Mouse (Mus musculus) limb, embryonic 14.5 days (tissue): ENCODE data around the gene C77080. TPM values are rescaled to one million over a fixed set of nuclear protein-coding genes. Genes with fewer than 3 reads are reported as not detected.

Experiments
- ATAC-seq: fragments of 200-750 bp; cut with Nextera tagmentation; 2 replicates; pipeline ENCODE4 v1.8.0; 2017; ENCODE audit warnings: low read depth, moderate number of reproducible peaks, moderate TSS enrichment; ENCODE audit not compliant: low FRiP score
- DNase-seq: peaks from one replicate; pipeline ENCODE4 v3.0.0-alpha.2; 2015; ENCODE audit warnings: low spot score
- H3K27ac ChIP-seq: fragments of 300-500 bp; sonication (generic); replicated peaks from 2 replicates; pipeline ENCODE4 v1.5.1; 2014; ENCODE audit warnings: low read depth, mild to moderate bottlenecking, low read length, moderate library complexity, mixed read lengths
- H3K27me3 ChIP-seq: fragments of 300-500 bp; sonication (generic); 2 replicates; pipeline ENCODE4 v1.6.1; 2014; ENCODE audit warnings: low read length, mixed read lengths; ENCODE audit not compliant: control insufficient read depth, insufficient read depth
- H3K36me3 ChIP-seq: fragments of 300-500 bp; sonication (generic); 2 replicates; pipeline ENCODE4 v1.6.1; 2014; ENCODE audit warnings: mild to moderate bottlenecking, low read length, moderate library complexity, mixed read lengths; ENCODE audit not compliant: control insufficient read depth, insufficient read depth
- H3K4me1 ChIP-seq: fragments of 300-500 bp; sonication (generic); 2 replicates; pipeline ENCODE4 v1.6.1; 2014; ENCODE audit warnings: antibody characterized with exemption, low read length, mixed read lengths; ENCODE audit not compliant: control insufficient read depth, insufficient read depth
- H3K4me2 ChIP-seq: fragments of 300-500 bp; sonication (generic); replicated peaks from 2 replicates; pipeline ENCODE4 v1.6.1; 2014; ENCODE audit warnings: low read depth, mild to moderate bottlenecking, low read length, moderate library complexity; ENCODE audit not compliant: severe bottlenecking
- H3K4me3 ChIP-seq: fragments of 300-500 bp; sonication (generic); replicated peaks from 2 replicates; pipeline ENCODE4 v1.5.1; 2014; ENCODE audit warnings: low read length
- H3K9ac ChIP-seq: fragments of 300-500 bp; sonication (generic); 2 replicates; pipeline ENCODE4 v1.6.1; 2014; ENCODE audit warnings: mild to moderate bottlenecking, low read depth, low read length, moderate library complexity; ENCODE audit not compliant: severe bottlenecking
- H3K9me3 ChIP-seq: fragments of 300-500 bp; sonication (generic); 2 replicates; pipeline ENCODE4 v1.6.1; 2016; ENCODE audit warnings: low read length; ENCODE audit not compliant: control insufficient read depth
- POLR2A ChIP-seq: fragments of 200-500 bp; IDR thresholded peaks from 2 replicates; pipeline ENCODE4 v1.8.0; 2012; ENCODE audit warnings: inconsistent platforms, mild to moderate bottlenecking, moderate library complexity, borderline replicate concordance; ENCODE audit not compliant: insufficient read depth, insufficient read length; ENCODE audit errors: extremely low read depth
- WGBS: fragments of 180-500 bp; shearing (Covaris S2); extraction: QIAGEN DNeasy Blood & Tissue Kit; methylation state at CpG from one replicate; pipeline ENCODE4 v1.1.7; 2014; 5-methylcytosine and 5-hydroxymethylcytosine counted together
- polyA plus RNA-seq, 2 experiments: library from polyadenylated mRNA; depleted of rRNA in 1 of 2; stranded (reverse) in 1 of 2; unstranded in 1 of 2; fragments of >200 nt; fragmentation: Nextera tagmentation in 1 of 2; extraction: Ambion mirVana in 1 of 2; gene quantifications; 2 replicates each; pipeline versions ENCODE4 v1.2.1 to v1.2.3; 2012 to 2014

Gene C77080
- polyA plus RNA-seq, 2 experiments, result 7.6 to 17.1 TPM

- ATAC-seq, result 0 out of 2 replicates have a peak, but pooled peaks have one; percentile 19
- H3K27me3 ChIP-seq, result no peaks in the 10 kb centered on the region
- 26% methylated on average over 5 of the region's 5 CpGs for WGBS
- H3K4me3 ChIP-seq, result no peak overlapping the region
- H3K4me1 ChIP-seq, result no peaks in the 10 kb centered on the region
- no peak overlapping the region for H3K27ac ChIP-seq
- no peak for TF ChIP-seq POLR2A
- DNase-seq, result peak; percentile 61
- H3K36me3 ChIP-seq, result no peaks in the 10 kb centered on the region
- H3K9ac ChIP-seq, result no peak overlapping the region
- no peaks in the 10 kb centered on the region for H3K9me3 ChIP-seq
- H3K4me2 ChIP-seq, result no peak overlapping the region
Observed at GRCm38 (mm10) chr4:129272756-129273046, 11.5 kb upstream of the C77080 start.

GRCm38 (mm10) chr4:129271991-129272755 is 11.0 kb upstream of the C77080 start:
- no peaks in the 10 kb centered on the region for H3K27me3 ChIP-seq
- H3K9ac ChIP-seq, result no peak overlapping the region
- 12% methylated on average over 15 of the region's 15 CpGs for WGBS
- no peak for DNase-seq
- no peaks in the 10 kb centered on the region for H3K9me3 ChIP-seq
- 0 out of 2 replicates have a peak, but pooled peaks have one; percentile 20 for ATAC-seq
- H3K4me3 ChIP-seq, result no peak overlapping the region
- H3K27ac ChIP-seq, result no peak overlapping the region
- H3K4me2 ChIP-seq, result no peak overlapping the region
- TF ChIP-seq POLR2A, result no peak
- H3K36me3 ChIP-seq, result no peaks in the 10 kb centered on the region
- H3K4me1 ChIP-seq, result no peaks in the 10 kb centered on the region

- no peak overlapping the region for H3K27ac ChIP-seq
- WGBS, result 30% methylated on average over 1 of the region's 1 CpGs
- ATAC-seq, result no peak
- TF ChIP-seq POLR2A, result no peak
- no peak overlapping the region for H3K9ac ChIP-seq
- no peaks in the 10 kb centered on the region for H3K27me3 ChIP-seq
- H3K4me3 ChIP-seq, result no peak overlapping the region
- no peak overlapping the region for H3K4me2 ChIP-seq
- peaks cover under 1% of the 10 kb centered on the region for H3K4me1 ChIP-seq
- H3K9me3 ChIP-seq, result no peaks in the 10 kb centered on the region
- no peak for DNase-seq
- no peaks in the 10 kb centered on the region for H3K36me3 ChIP-seq
Observed at GRCm38 (mm10) chr4:129268698-129269097, 7.5 kb upstream of the C77080 start.

- 86% methylated on average over 5 of the region's 5 CpGs for WGBS
- Histone ChIP-seq H3K9ac (no peak overlapping the region), H3K4me1 (peaks cover 6% of the 10 kb centered on the region), H3K4me3 (no peak overlapping the region), H3K27ac (no peak overlapping the region), H3K9me3 (no peaks in the 10 kb centered on the region), H3K27me3 (no peaks in the 10 kb centered on the region), H3K4me2 (no peak overlapping the region), H3K36me3 (no peaks in the 10 kb centered on the region)
- ATAC-seq (no peak), DNase-seq (no peak)
- TF ChIP-seq POLR2A, result no peak
Observed at GRCm38 (mm10) chr4:129266821-129267220, 5.6 kb upstream of the C77080 start.

GRCm38 (mm10) chr4:129266191-129266590 is 5.0 kb upstream of the C77080 start:
- ATAC-seq (no peak), DNase-seq (no peak)
- no peaks in the 10 kb centered on the region for H3K27me3 ChIP-seq
- H3K4me1 ChIP-seq, result peaks cover 6% of the 10 kb centered on the region
- no peak overlapping the region for H3K9ac ChIP-seq
- H3K4me2 ChIP-seq, result no peak overlapping the region
- no peak for TF ChIP-seq POLR2A
- H3K4me3 ChIP-seq, result no peak overlapping the region
- no peaks in the 10 kb centered on the region for H3K9me3 ChIP-seq
- H3K27ac ChIP-seq, result no peak overlapping the region
- no peaks in the 10 kb centered on the region for H3K36me3 ChIP-seq
- WGBS, result 85% methylated on average over 4 of the region's 4 CpGs
